Mouse (Mus musculus) liver, embryonic 14.5 days (tissue): ENCODE results near the gene Tex2.

Experiments used
- CTCF ChIP-seq: IDR thresholded peaks from 2 replicates; pipeline ENCODE4 v1.5.1; 2016; ENCODE audit warnings: antibody characterized with exemption, low read depth, control low read depth
- EP300 ChIP-seq: IDR thresholded peaks from 2 replicates; pipeline ENCODE4 v1.6.1; 2016; ENCODE audit warnings: antibody characterized with exemption, low read depth

GRCm38 (mm10) chr11:106637754-106638153, 24.5 kb upstream of the Tex2 start:
- no peak for TF ChIP-seq CTCF
- no peak for TF ChIP-seq EP300
